Mouse (Mus musculus) layer of hippocampus, postnatal 36 days (tissue): ENCODE results near the gene Krtap19-9b. TPM values are rescaled to one million over a fixed set of nuclear protein-coding genes. Genes with fewer than 3 reads are reported as not detected.

Experiments used
- DNase-seq, 2 experiments: peaks; one replicate each; pipeline ENCODE4 v3.0.0; 2022
- total RNA-seq, 2 experiments: library from RNA; stranded (reverse); gene quantifications; 2 replicates each; pipeline ENCODE4 v1.2.3; 2021

Gene Krtap19-9b
- not detected for total RNA-seq

GRCm38 (mm10) chr16:88932165-88932564, at the start of gene Krtap19-9b:
Krtap19-9b (minus strand) TSS chr16:88932265.
- no peak for DNase-seq

GRCm38 (mm10) chr16:88962773-88963172, 30.7 kb upstream of the Krtap19-9b start, which contains the start of gene Krtap16-3:
Krtap16-3 (minus strand) TSS chr16:88962873.
- DNase-seq = no peak

DNA sequence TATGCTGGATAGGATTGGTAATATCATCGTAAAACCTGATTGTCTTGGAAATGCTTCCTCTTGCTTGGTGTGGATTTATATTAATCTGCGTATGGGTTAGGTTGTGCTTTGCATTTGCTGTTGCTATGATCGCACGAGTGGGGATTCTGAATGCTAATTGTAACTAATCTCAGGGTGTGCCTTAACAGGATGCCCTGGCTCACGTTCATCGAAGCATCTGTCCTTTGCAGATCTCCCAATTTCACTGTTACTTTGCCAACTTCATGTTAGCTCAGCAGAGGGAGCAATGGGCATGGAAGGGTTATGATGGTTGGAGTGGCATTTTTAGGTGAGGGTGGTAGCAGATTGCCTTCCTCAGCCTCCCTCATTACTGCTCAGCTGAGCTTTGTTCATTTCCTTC, 9.0 kb upstream of the Krtap19-9b start:
- DNase-seq = peak in 1 of 2 experiments; percentile 6

DNA sequence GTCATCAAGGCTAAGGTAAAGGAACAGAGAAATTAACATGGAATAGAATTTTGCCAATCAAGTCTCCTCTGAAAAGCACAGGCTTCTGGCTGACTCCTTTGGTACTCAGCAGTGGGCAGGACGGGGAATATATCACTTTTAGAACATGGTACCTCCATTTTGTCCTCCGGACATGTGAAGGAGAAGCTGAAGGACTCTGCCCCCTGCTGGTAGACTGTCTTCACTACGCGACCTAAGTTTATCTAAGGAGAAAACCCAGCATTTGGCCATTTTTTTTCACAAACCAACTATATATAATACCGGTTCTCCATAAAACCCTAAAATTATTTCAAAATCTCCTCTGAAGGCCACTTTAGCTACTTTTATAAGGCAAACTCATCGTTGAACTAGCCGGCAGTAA, 6.2 kb upstream of the Krtap19-9b start:
- DNase-seq = no peak

DNA sequence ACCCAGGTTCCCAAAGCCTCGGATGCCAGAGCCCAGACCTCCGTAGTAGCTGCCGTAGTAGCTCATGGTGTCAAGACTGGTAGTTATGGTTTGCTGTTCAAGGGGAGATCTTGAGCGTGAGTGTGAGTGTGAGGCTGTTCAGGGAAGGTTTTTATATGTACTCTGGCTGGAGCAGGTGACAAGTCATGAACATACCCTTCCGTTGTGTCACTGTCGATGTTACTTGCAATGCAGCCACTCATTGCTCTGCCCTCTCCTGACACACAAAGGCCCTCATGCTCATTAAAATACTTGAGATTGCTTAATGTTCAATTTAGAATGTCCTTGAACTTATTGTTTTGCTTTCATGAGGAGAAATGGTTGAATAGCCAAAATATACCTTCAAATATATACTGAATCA, 35.7 kb downstream of the Krtap19-9b start, which contains the start of gene Krtap19-5:
Gene Krtap19-5 (minus strand): TSS at position 101 of the 400 bp plus-strand sequence.
- no peak for DNase-seq

DNA sequence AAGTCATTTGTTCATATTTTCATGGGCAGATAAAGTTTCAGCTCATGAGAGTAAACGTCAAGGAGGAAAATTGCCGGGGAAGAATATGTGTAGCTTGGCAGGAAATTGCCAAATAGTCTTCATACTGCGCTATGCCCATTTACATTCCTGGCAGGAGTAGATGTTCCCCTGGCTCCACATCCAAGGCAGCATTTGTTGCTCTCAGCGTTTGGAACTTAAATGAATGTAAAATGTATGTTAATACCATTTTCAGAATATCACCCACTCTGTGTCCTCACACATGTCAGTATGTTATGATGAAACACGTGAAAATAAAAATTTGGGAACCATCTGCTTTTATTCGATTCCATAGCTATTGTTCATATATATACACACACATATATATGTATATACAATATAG, 45.2 kb downstream of the Krtap19-9b start:
- DNase-seq = no peak

- DNase-seq = no peak
Measured at GRCm38 (mm10) chr16:88884989-88885388, 47.1 kb downstream of the Krtap19-9b start, which contains the start of gene Krtap19-4. Krtap19-4 (minus strand) TSS chr16:88885089.

Other genes starting within 250 kb of the Krtap19-9b start
- gene 2310061N02Rik, start 224.3 kb downstream of the Krtap19-9b start, total RNA-seq = not detected
- not detected for gene Krtap13-1, start 203.4 kb downstream of the Krtap19-9b start, total RNA-seq
- gene Krtap13, start 180.6 kb downstream of the Krtap19-9b start, total RNA-seq = not detected
- not detected for gene 2310034C09Rik, start 173.4 kb downstream of the Krtap19-9b start, total RNA-seq
- gene 2310057N15Rik, start 158.1 kb downstream of the Krtap19-9b start, total RNA-seq = not detected
- not detected for gene Gm5965, start 154.4 kb downstream of the Krtap19-9b start, total RNA-seq
- gene Gm20741, start 120.0 kb downstream of the Krtap19-9b start, total RNA-seq = not detected
- not detected for gene Krtap15, start 112.0 kb downstream of the Krtap19-9b start, total RNA-seq
- not detected for gene Krtap14, start 106.1 kb downstream of the Krtap19-9b start, total RNA-seq
- not detected for gene Krtap19-1, start 62.9 kb downstream of the Krtap19-9b start, total RNA-seq
- not detected for gene Krtap19-2, start 58.0 kb downstream of the Krtap19-9b start, total RNA-seq
- gene Krtap19-3, start 54.2 kb downstream of the Krtap19-9b start, total RNA-seq = not detected
- gene Krtap19-4, start 47.2 kb downstream of the Krtap19-9b start, total RNA-seq = not detected
- not detected for gene Krtap19-5, start 35.8 kb downstream of the Krtap19-9b start, total RNA-seq
- not detected for gene Krtap16-3, start 30.6 kb upstream of the Krtap19-9b start, total RNA-seq
- not detected for gene Krtap22-2, start 78.5 kb upstream of the Krtap19-9b start, total RNA-seq
- not detected for gene Gm10229, start 83.0 kb upstream of the Krtap19-9b start, total RNA-seq
- not detected for gene Krtap6-1, start 99.4 kb upstream of the Krtap19-9b start, total RNA-seq
- not detected for gene Gm10228, start 109.2 kb upstream of the Krtap19-9b start, total RNA-seq
- gene Krtap6-5, start 115.6 kb upstream of the Krtap19-9b start, total RNA-seq = not detected
- not detected for gene 1110025L11Rik, start 131.7 kb upstream of the Krtap19-9b start, total RNA-seq
- gene Krtap6-3, start 151.8 kb upstream of the Krtap19-9b start, total RNA-seq = not detected
- gene Gm6358, start 208.6 kb upstream of the Krtap19-9b start, total RNA-seq = not detected
- not detected for gene Gm10061, start 218.8 kb upstream of the Krtap19-9b start, total RNA-seq
- not detected for gene Gm9789, start 225.7 kb upstream of the Krtap19-9b start, total RNA-seq
- not detected for gene Gm7735, start 237.2 kb upstream of the Krtap19-9b start, total RNA-seq
- gene 1110057P08Rik, start 242.5 kb upstream of the Krtap19-9b start, total RNA-seq = not detected